Mouse (Mus musculus): Measurements from ENCODE around the gene Krtap29-1. TPM values are rescaled to one million over a fixed set of nuclear protein-coding genes. Genes with fewer than 3 reads are reported as not detected.

The Krtap29-1 gene
- total RNA-seq, 1 experiment: not detected

DNA sequence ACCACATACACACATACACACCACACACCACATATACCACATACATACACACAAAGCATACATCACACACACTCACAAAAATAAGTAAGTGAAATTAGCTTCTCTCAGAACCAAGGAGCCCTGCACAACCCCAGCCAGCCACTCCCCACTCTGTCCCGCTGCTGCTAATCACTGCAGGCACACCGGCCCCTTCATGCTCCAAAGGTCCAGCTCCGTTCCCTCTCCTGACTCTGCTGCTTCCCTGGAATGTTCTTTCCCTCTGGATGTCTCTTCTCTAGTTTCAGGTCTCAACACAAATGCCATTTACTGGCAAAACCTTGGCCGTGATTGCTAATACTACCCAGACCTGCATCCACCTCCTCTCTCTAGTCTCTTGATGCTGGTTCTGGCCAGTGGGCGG lies 31.8 kb upstream of the Krtap29-1 start:
- in situ Hi-C loops (cut with MboI; ENCODE audit: low sequenced_read_pairs in 2 of 2, unreplicated experiment in 2 of 2): no loop called here
- TF ChIP-seq ZNF384 (IDR thresholded peaks at IDR 0.05; ENCODE audit: low read depth, low read length) (no peak), ZC3H11A (IDR thresholded peaks at IDR 0.05; ENCODE audit: borderline replicate concordance, low read depth, low read length) (no peak), CHD2 (IDR thresholded peaks at IDR 0.05; ENCODE audit: low read depth, low read length) (no peak), HCFC1 (IDR thresholded peaks at IDR 0.05; ENCODE audit: borderline replicate concordance, insufficient read depth, low read length) (no peak), MAFK (IDR thresholded peaks at IDR 0.05; ENCODE audit: insufficient read depth, low read depth, low read length) (no peak)
- Histone ChIP-seq H3K36me3 (ENCODE audit: control insufficient read depth, insufficient read depth, low read length, poor library complexity, severe bottlenecking) (no peaks in the 10 kb centered on the region), H3K4me1 (ENCODE audit: control insufficient read depth in 2 of 2, insufficient read depth in 2 of 2, low read length in 2 of 2, poor library complexity in 1 of 2) (no peaks in the 10 kb centered on the region), H3K9ac (ENCODE audit: insufficient read depth, low read depth, low read length, poor library complexity, severe bottlenecking) (no peak overlapping the region), H3K4me3 (ENCODE audit: insufficient read depth in 1 of 2, low read depth in 1 of 2, low read length in 2 of 2, poor library complexity in 1 of 2, severe bottlenecking in 1 of 2) (no peak overlapping the region), H3K27ac (ENCODE audit: insufficient read depth, low read depth, low read length, poor library complexity, severe bottlenecking) (no peak overlapping the region), H3K9me3 (ENCODE audit: control insufficient read depth, insufficient read depth, low read depth, low read length) (no peaks in the 10 kb centered on the region)
- DNase-seq (ENCODE audit: low read depth, low spot score): no peak

DNA sequence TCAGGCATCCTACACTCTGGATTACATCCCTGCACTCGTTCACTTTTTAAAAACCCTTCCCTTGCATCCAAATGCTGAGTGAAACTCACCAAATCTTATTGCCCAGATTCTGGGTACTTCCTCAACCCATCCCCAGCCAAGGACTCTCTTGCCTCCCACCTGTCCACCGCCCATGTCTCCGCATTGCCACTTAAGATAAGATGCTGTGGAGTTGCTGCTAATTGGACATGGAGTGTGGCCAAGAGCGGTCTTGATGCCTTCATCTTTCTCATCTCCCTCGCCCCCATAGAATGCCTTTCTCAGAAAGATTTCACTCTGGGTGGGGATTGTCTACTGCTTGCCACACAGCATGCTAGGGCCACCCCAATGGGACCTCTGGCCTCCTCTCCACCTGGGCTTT lies 29.5 kb upstream of the Krtap29-1 start:
- no peak overlapping the region; the same call in 1 of the 2 replicates for H3K27ac ChIP-seq (ENCODE audit: insufficient read depth, low read depth, low read length, poor library complexity, severe bottlenecking)
- in situ Hi-C loops (cut with MboI; ENCODE audit: low sequenced_read_pairs in 2 of 2, unreplicated experiment in 2 of 2): no loop called here
- H3K9me3 ChIP-seq (ENCODE audit: control insufficient read depth, insufficient read depth, low read depth, low read length): no peaks in the 10 kb centered on the region
- TF ChIP-seq ZNF384 (IDR thresholded peaks at IDR 0.05; ENCODE audit: low read depth, low read length): no peak
- no peak for TF ChIP-seq ZC3H11A (IDR thresholded peaks at IDR 0.05; ENCODE audit: borderline replicate concordance, low read depth, low read length)
- no peak for TF ChIP-seq HCFC1 (IDR thresholded peaks at IDR 0.05; ENCODE audit: borderline replicate concordance, insufficient read depth, low read length)
- TF ChIP-seq MAFK (IDR thresholded peaks at IDR 0.05; ENCODE audit: insufficient read depth, low read depth, low read length): no peak
- no peak for TF ChIP-seq CHD2 (IDR thresholded peaks at IDR 0.05; ENCODE audit: low read depth, low read length)
- H3K4me3 ChIP-seq (ENCODE audit: insufficient read depth in 1 of 2, low read depth in 1 of 2, low read length in 2 of 2, poor library complexity in 1 of 2, severe bottlenecking in 1 of 2): no peak overlapping the region
- H3K36me3 ChIP-seq (ENCODE audit: control insufficient read depth, insufficient read depth, low read length, poor library complexity, severe bottlenecking): no peaks in the 10 kb centered on the region
- DNase-seq (ENCODE audit: low read depth, low spot score): no peak
- no peak overlapping the region for H3K9ac ChIP-seq (ENCODE audit: insufficient read depth, low read depth, low read length, poor library complexity, severe bottlenecking)
- no peaks in the 10 kb centered on the region for H3K4me1 ChIP-seq (ENCODE audit: control insufficient read depth in 2 of 2, insufficient read depth in 2 of 2, low read length in 2 of 2, poor library complexity in 1 of 2)

DNA sequence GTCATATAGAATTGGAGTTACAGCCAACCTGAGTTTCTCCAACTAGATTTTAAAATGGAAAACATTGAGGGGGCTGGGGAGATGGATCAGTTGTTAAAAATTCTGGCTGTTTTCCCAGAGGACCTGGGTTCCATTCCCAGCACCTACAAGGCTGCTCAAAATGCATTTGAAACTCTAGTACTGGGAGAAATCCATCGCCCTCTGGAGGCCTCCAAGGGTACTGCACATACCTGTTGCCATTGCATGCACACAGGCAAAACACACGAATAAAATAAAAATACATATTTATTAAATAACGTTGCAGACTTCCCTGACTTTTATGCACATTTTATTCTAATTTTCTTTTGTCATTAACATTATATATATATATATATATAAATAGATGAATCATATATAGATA lies 27.8 kb upstream of the Krtap29-1 start:
- in situ Hi-C loops (cut with MboI; ENCODE audit: low sequenced_read_pairs in 2 of 2, unreplicated experiment in 2 of 2): no loop called here
- no peak overlapping the region for H3K4me3 ChIP-seq (ENCODE audit: insufficient read depth in 1 of 2, low read depth in 1 of 2, low read length in 2 of 2, poor library complexity in 1 of 2, severe bottlenecking in 1 of 2)
- no peak for TF ChIP-seq CHD2 (IDR thresholded peaks at IDR 0.05; ENCODE audit: low read depth, low read length)
- TF ChIP-seq ZC3H11A (IDR thresholded peaks at IDR 0.05; ENCODE audit: borderline replicate concordance, low read depth, low read length): no peak
- TF ChIP-seq MAFK (IDR thresholded peaks at IDR 0.05; ENCODE audit: insufficient read depth, low read depth, low read length): no peak
- no peak for TF ChIP-seq ZNF384 (IDR thresholded peaks at IDR 0.05; ENCODE audit: low read depth, low read length)
- no peak for TF ChIP-seq HCFC1 (IDR thresholded peaks at IDR 0.05; ENCODE audit: borderline replicate concordance, insufficient read depth, low read length)
- H3K27ac ChIP-seq (ENCODE audit: insufficient read depth, low read depth, low read length, poor library complexity, severe bottlenecking): no peak overlapping the region
- peak; percentile 33 for DNase-seq (ENCODE audit: low read depth, low spot score)
- no peaks in the 10 kb centered on the region for H3K9me3 ChIP-seq (ENCODE audit: control insufficient read depth, insufficient read depth, low read depth, low read length)
- H3K4me1 ChIP-seq (ENCODE audit: control insufficient read depth in 2 of 2, insufficient read depth in 2 of 2, low read length in 2 of 2, poor library complexity in 1 of 2): no peaks in the 10 kb centered on the region
- H3K9ac ChIP-seq (ENCODE audit: insufficient read depth, low read depth, low read length, poor library complexity, severe bottlenecking): no peak overlapping the region
- H3K36me3 ChIP-seq (ENCODE audit: control insufficient read depth, insufficient read depth, low read length, poor library complexity, severe bottlenecking): no peaks in the 10 kb centered on the region

DNA sequence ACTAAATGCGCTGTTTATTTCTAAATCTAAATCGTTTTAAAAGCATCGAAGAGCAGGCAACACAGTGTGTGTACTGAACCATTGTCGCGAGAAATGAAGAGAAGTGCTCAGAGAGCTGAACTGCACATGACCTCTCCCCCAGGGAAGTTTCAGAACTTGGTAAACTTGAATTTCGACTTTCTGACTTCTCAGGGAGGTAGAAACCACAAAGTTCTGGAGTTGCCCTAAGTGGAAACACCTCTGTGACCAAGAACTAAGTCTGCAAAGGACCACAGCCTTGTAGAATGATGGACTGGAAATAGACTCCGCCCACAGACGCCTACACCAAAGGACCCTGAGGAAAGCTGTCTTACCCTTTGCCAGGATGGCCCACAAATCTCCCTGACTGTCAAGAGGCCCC lies 27.1 kb upstream of the Krtap29-1 start:
- H3K27ac ChIP-seq (ENCODE audit: insufficient read depth, low read depth, low read length, poor library complexity, severe bottlenecking): no peak overlapping the region
- TF ChIP-seq CHD2 (IDR thresholded peaks at IDR 0.05; ENCODE audit: low read depth, low read length): no peak
- TF ChIP-seq ZC3H11A (IDR thresholded peaks at IDR 0.05; ENCODE audit: borderline replicate concordance, low read depth, low read length): no peak
- no peak for DNase-seq (ENCODE audit: low read depth, low spot score)
- no peak overlapping the region for H3K4me3 ChIP-seq (ENCODE audit: insufficient read depth in 1 of 2, low read depth in 1 of 2, low read length in 2 of 2, poor library complexity in 1 of 2, severe bottlenecking in 1 of 2)
- H3K9ac ChIP-seq (ENCODE audit: insufficient read depth, low read depth, low read length, poor library complexity, severe bottlenecking): no peak overlapping the region
- in situ Hi-C loops (cut with MboI; ENCODE audit: low sequenced_read_pairs in 2 of 2, unreplicated experiment in 2 of 2): no loop called here
- H3K9me3 ChIP-seq (ENCODE audit: control insufficient read depth, insufficient read depth, low read depth, low read length): no peaks in the 10 kb centered on the region
- no peaks in the 10 kb centered on the region for H3K4me1 ChIP-seq (ENCODE audit: control insufficient read depth in 2 of 2, insufficient read depth in 2 of 2, low read length in 2 of 2, poor library complexity in 1 of 2)
- no peaks in the 10 kb centered on the region for H3K36me3 ChIP-seq (ENCODE audit: control insufficient read depth, insufficient read depth, low read length, poor library complexity, severe bottlenecking)

DNA sequence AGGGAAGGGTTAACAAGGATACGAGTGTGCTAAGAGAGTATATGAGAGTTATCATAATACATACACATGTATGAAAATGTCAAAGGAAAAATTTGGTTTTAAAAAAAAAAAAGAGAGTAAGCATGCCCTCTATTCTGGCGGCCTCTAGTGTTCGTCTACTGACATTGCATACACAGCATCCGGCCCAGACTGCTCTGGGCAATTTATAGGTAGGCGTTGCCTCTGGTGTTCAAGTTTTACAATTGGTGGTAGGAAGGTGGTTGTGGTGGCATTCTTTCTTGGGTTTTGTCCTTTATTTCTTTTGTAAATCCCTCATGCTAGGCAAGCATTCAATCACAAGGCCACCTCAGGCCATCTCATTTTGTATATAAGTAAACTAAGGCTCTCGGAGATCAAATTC lies 26.0 kb upstream of the Krtap29-1 start:
- TF ChIP-seq ZC3H11A (IDR thresholded peaks at IDR 0.05; ENCODE audit: borderline replicate concordance, low read depth, low read length) (peak; percentile 62; the same call in 1 of the 2 replicates), MAFK (IDR thresholded peaks at IDR 0.05; ENCODE audit: insufficient read depth, low read depth, low read length) (0 out of 2 replicates have a peak, but pooled peaks have one; percentile 29), ZNF384 (IDR thresholded peaks at IDR 0.05; ENCODE audit: low read depth, low read length) (peak; percentile 97), HCFC1 (IDR thresholded peaks at IDR 0.05; ENCODE audit: borderline replicate concordance, insufficient read depth, low read length) (no peak), CHD2 (IDR thresholded peaks at IDR 0.05; ENCODE audit: low read depth, low read length) (no peak)
- DNase-seq (ENCODE audit: low read depth, low spot score): peak; percentile 40

More for the DNA sequence above, 26.0 kb upstream of the Krtap29-1 start:
- H3K36me3 ChIP-seq (ENCODE audit: control insufficient read depth, insufficient read depth, low read length, poor library complexity, severe bottlenecking): no peaks in the 10 kb centered on the region
- H3K4me3 ChIP-seq (ENCODE audit: insufficient read depth in 1 of 2, low read depth in 1 of 2, low read length in 2 of 2, poor library complexity in 1 of 2, severe bottlenecking in 1 of 2): no peak overlapping the region
- no peak overlapping the region for H3K9ac ChIP-seq (ENCODE audit: insufficient read depth, low read depth, low read length, poor library complexity, severe bottlenecking)
- in situ Hi-C loops (cut with MboI; ENCODE audit: low sequenced_read_pairs in 2 of 2, unreplicated experiment in 2 of 2): no loop called here
- no peaks in the 10 kb centered on the region for H3K9me3 ChIP-seq (ENCODE audit: control insufficient read depth, insufficient read depth, low read depth, low read length)
- no peaks in the 10 kb centered on the region for H3K4me1 ChIP-seq (ENCODE audit: control insufficient read depth in 2 of 2, insufficient read depth in 2 of 2, low read length in 2 of 2, poor library complexity in 1 of 2)
- no peak overlapping the region for H3K27ac ChIP-seq (ENCODE audit: insufficient read depth, low read depth, low read length, poor library complexity, severe bottlenecking)
